Mouse (Mus musculus) WW6 (cell line): ENCODE measurements at regions not wholly inside any gene's neighbourhood (a gene's known extent, or its start where the extent isn't known, plus 50 kb on each side); places are given as distances from the start of the nearest gene placed in this dataset.

ENCODE experiments used
- DNase-seq: peaks from one replicate; pipeline ENCODE4 v3.0.0-alpha.2; 2013; ENCODE audit warnings: low read depth, low spot score

- no peak for DNase-seq
These were observed 135.9 kb upstream of the Meis2 start for GRCm38 (mm10) chr2:116201248-116202223.

DNA sequence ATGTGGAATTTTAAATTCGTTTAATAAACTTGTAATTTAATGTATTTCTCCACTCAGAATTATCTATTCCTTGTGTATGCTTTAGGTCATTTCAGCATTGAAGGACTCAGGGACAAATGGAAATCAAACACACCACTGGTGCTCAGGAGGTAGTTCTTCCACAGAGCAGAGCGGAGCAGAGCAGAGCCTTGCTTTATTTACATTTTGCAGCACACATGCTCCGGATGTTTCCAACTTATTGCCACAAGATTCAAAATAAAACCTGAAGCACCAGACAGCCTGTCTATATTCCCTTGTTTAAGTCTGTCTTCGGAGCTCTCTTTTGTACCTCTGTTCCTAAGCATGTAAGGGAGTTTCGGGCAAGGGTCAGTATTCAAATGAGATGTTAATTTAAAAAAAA lies 135.2 kb upstream of the Meis2 start:
- DNase-seq = no peak

DNA sequence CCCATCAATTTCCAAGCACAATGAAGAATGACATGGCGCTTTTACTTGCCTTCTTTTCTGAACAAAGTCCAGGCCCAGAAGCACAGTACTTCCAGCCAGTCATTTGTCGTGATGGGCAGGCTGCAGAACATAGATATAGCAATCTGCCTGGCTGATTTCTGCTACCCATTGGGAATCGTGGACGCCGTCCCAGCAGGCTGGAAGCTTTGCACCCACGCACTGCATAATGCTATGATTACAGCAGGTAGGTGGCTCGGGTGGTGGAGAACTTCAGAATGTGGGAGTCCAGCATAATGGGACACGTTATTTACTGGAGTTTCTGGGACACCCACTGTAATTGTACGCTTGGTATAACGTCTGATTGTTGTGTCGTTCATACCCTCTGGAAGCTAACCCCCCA lies 116.2 kb upstream of the Meis2 start:
- DNase-seq = no peak

DNA sequence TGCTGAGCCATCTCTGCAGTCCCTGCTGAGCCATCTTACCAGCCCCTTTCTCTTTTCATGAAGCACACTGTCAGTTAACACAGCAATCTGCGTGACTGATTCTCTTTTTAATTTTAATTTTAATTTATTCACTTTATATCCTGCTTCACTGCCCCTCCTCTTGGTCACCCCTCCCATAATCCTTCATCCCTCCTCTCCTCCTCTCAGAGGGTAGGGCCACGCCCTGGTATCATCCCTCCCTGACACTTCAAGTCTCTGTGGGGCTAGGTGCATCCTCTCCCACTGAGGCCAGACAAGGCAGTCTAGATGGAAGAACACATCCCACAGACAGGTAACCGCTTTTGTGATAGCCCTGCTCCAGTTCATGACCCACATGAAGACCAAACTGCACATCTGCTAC lies 111.5 kb upstream of the Meis2 start:
- no peak for DNase-seq

- no peak for DNase-seq
These were observed 100.5 kb upstream of the Meis2 start for GRCm38 (mm10) chr2:116165871-116166770.
